Mouse (Mus musculus): ENCODE data around the gene Apol9b.

Gene Apol9b

DNA sequence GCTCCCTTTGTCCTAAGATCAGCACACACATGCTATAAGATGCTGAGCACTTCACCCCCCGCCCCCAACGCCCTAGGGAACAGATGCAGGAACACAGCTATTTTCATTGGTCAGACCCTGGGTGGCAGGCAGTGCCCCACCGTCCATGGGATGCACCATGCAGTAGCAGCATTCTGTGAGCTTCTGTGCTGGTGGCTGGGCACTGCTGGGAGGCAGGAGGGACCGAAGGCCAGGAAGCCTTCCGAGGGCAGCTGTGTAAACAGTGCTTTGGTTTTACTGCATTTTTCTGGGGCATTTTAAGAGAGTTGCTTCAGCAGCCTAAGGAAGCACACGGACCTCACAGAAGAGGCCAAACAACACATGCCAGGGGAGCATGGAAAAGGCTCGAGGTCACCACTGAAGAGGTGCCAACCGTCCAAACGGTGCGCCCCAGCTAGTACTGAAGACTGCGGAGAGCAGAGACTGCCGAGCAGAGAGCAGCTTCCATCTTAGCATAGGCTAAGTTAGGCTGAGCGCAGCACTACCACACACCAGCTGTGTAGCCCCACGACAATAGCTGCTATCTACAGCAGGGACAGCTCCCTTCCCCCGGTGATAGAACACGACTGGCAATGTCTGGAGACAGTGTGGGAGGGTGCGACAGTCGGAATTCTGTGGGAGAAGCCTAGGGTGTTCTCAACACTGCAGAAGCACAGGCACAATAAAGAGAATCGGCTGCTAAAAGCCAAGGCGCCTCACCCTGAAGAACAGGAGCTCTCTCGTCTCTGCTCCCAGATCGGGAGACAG is 55.4 kb downstream of the Apol9b start:
- H3K27me3 ChIP-seq (ENCODE audit: insufficient read depth, low read length): no peaks in the 10 kb centered on the region
- peaks cover 52% of the 10 kb centered on the region for H3K4me1 ChIP-seq (replicated peaks; ENCODE audit: low read depth, low read length)
- TF ChIP-seq POU5F1 (IDR thresholded peaks at IDR 0.05; ENCODE audit: borderline replicate concordance, low read length): no peak
- no peak for TF ChIP-seq CTCF (conservative IDR thresholded peaks at IDR 0.05; ENCODE audit: low read length)
- no peak for TF ChIP-seq NANOG (IDR thresholded peaks at IDR 0.05; ENCODE audit: borderline replicate concordance, low read length)
- no peak overlapping the region for H3K4me3 ChIP-seq (replicated peaks; ENCODE audit: low read length)
- peaks cover 100% of the 10 kb centered on the region for H3K36me3 ChIP-seq (ENCODE audit: insufficient read depth, low read length)
- no peaks in the 10 kb centered on the region for H3K9me3 ChIP-seq (ENCODE audit: low read length)

DNA sequence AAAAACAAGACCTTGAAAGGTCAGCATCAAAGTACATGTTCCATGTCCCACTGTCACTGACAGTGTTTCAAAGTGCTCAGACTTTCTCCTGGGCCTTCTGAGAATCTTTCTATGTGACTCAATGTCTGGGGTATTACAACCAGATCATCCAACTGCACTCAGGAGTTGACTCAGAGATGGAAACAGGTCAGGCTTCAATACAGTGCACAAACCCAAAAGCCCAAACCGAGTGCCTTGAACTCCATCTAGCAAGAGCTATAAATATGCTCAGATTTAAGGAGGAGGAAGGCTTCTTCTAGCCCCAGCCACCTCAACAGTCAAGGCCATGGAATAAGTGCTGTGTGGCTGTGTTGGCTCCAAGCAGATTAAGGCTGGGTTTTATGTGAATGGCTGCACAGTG is 57.0 kb downstream of the Apol9b start:
- Histone ChIP-seq H3K36me3 (ENCODE audit: insufficient read depth, low read length) (peaks cover 100% of the 10 kb centered on the region), H3K4me1 (replicated peaks; ENCODE audit: low read depth, low read length) (peaks cover 67% of the 10 kb centered on the region), H3K27me3 (ENCODE audit: insufficient read depth, low read length) (no peaks in the 10 kb centered on the region), H3K4me3 (replicated peaks; ENCODE audit: low read length) (no peak overlapping the region), H3K9me3 (ENCODE audit: low read length) (no peaks in the 10 kb centered on the region)
- TF ChIP-seq NANOG (IDR thresholded peaks at IDR 0.05; ENCODE audit: borderline replicate concordance, low read length) (no peak), POU5F1 (IDR thresholded peaks at IDR 0.05; ENCODE audit: borderline replicate concordance, low read length) (no peak), CTCF (conservative IDR thresholded peaks at IDR 0.05; ENCODE audit: low read length) (no peak)
